Mouse (Mus musculus) bone marrow, adult 2 months (tissue): Measurements from ENCODE around the gene Tgfbr3. TPM values are rescaled to one million over a fixed set of nuclear protein-coding genes. Genes with fewer than 3 reads are reported as not detected.

Experiments used
- H3K27ac ChIP-seq: fragments of 200-500 bp; 2 replicates; pipeline ENCODE4 v1.5.1; 2012; ENCODE audit warnings: low read depth, mild to moderate bottlenecking, control low read depth, inconsistent platforms, low read length; ENCODE audit not compliant: control insufficient read depth, poor library complexity, insufficient read depth
- H3K4me1 ChIP-seq: fragments of 200-500 bp; 2 replicates; pipeline ENCODE4 v1.6.1; 2011; ENCODE audit warnings: low read length; ENCODE audit not compliant: control insufficient read depth, insufficient read depth
- H3K4me3 ChIP-seq: fragments of 200-500 bp; replicated peaks from 2 replicates; pipeline ENCODE3; 2011; ENCODE audit warnings: mild to moderate bottlenecking, low read depth, low read length, control low read depth; ENCODE audit not compliant: control insufficient read depth
- CTCF ChIP-seq: fragments of 200-500 bp; IDR thresholded peaks from 2 replicates; pipeline ENCODE4 v1.5.1; 2011; ENCODE audit warnings: low read length, control low read depth; ENCODE audit not compliant: control insufficient read depth, insufficient read depth
- POLR2A ChIP-seq: fragments of 200-500 bp; IDR thresholded peaks from 2 replicates; pipeline ENCODE4 v1.6.1; 2011; ENCODE audit warnings: low read depth, mild to moderate bottlenecking, control low read depth, low read length, borderline replicate concordance; ENCODE audit not compliant: control insufficient read depth
- WGBS: fragments of 180-500 bp; shearing (Covaris S2); methylation state at CpG from one replicate; pipeline ENCODE4 v1.1.7; 2018; 5-methylcytosine and 5-hydroxymethylcytosine counted together
- polyA plus RNA-seq: library from polyadenylated mRNA; stranded (reverse); fragments of >200 nt; gene quantifications from 2 replicates; pipeline ENCODE4 v1.2.4, GENCODE M21; 2011; ENCODE audit warnings: low replicate concordance; ENCODE audit not compliant: missing spikeins, insufficient read depth, insufficient read length

Tgfbr3 gene
- polyA plus RNA-seq, 1 experiment, result 7.4 TPM

DNA sequence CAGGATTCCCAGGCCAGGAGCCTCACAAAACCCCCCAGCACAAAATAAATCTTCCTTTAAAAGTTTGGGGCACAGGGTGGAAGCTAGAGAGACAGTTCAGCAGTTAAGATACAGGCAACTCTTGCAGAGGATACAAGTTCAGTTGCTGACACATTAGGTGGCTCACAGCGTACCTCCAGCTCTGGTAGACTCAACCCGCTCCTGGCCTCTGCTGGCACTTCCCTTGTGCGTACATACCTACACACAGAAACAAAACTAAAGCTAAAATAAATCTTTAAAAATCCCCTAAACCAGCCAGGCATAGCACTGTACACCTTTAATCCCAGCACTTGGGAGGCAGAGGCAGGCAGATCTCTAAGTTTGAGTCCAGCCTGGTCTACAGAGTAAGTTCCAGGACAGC, 211.1 kb downstream of the Tgfbr3 start:
- Histone ChIP-seq H3K4me1 (no peaks in the 10 kb centered on the region), H3K4me3 (no peak overlapping the region), H3K27ac (no peak overlapping the region)
- 88% methylated on average over 3 of the region's 3 CpGs for WGBS
- TF ChIP-seq CTCF (no peak), POLR2A (no peak)

DNA sequence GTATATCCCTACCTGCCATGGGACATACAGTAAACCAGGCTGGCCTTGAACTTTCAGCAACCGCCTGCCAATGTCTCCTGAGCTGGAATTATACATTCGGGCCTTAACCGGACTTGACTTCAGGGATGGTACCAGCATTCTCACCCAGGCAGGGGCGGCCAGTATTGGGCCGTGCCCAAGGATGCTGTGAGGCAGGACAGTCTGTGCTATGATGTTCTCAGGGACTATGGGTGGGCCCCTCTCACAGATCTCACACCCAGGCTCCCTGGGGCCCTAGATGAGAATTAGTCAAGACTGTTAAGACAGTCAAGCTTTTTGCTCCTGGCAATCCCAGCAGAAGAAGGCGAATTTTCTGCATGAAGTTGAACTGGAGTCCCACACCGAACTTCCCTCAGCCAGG, 211.5 kb downstream of the Tgfbr3 start:
- no peak for TF ChIP-seq POLR2A
- no peak for TF ChIP-seq CTCF
- H3K27ac ChIP-seq, result no peak overlapping the region
- H3K4me1 ChIP-seq, result no peaks in the 10 kb centered on the region
- H3K4me3 ChIP-seq, result no peak overlapping the region
- WGBS, result 87% methylated on average over 7 of the region's 7 CpGs

DNA sequence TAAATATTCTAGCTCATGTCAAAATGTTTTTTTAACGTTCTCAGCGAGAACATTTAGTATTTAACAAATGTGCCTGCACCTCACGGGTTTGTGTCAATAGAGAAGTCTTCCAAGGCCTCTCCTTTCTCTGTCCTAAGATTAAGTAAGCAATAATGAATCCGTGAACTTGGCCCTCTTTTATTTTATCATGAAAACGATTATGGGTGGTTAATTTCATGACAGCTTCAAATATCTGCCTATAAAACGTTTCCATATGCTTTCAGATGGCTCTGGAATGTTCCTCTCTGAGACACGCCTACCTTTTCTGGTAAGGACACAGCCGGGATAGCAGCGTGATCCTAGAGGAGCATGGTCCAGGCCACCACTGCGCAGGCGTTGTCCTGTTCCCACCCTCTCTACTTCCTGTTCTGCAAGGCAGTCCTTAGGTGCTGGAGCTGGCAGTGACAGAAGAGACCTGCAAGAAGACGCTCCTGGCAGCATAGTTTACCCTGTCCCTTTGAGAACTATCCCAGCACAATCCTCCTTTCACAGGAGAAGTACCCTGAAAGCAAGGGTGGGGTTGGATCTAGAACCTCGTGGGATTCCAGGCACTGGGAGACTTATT, 214.3 kb downstream of the Tgfbr3 start:
- WGBS, result 62% methylated on average over 13 of the region's 13 CpGs
- H3K4me1 ChIP-seq, result no peaks in the 10 kb centered on the region
- no peak overlapping the region for H3K4me3 ChIP-seq
- H3K27ac ChIP-seq, result no peak overlapping the region
- TF ChIP-seq POLR2A, result no peak
- no peak for TF ChIP-seq CTCF

DNA sequence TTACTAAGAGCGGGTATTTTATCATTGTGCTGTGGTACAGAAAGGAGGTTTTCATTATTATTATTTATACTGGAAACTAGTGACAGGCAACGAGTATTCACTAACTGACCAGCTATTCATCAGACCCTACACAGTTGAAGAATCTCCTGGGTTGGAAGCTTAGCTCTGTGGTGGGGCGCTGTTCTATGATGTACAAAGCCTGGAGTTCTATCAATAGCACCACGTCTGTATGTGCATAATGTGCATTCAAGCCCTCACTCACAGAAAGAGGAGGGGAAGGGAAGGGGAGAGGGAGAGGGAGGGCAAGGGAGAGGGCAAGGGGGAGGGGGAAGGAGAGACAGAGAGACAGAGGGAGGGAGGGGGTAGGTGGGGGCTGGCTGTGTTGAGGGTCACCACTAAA, 215.1 kb downstream of the Tgfbr3 start:
- 77% methylated on average over 4 of the region's 4 CpGs for WGBS
- Histone ChIP-seq H3K4me3 (no peak overlapping the region), H3K4me1 (no peaks in the 10 kb centered on the region), H3K27ac (no peak overlapping the region)
- TF ChIP-seq CTCF (no peak), POLR2A (no peak)

DNA sequence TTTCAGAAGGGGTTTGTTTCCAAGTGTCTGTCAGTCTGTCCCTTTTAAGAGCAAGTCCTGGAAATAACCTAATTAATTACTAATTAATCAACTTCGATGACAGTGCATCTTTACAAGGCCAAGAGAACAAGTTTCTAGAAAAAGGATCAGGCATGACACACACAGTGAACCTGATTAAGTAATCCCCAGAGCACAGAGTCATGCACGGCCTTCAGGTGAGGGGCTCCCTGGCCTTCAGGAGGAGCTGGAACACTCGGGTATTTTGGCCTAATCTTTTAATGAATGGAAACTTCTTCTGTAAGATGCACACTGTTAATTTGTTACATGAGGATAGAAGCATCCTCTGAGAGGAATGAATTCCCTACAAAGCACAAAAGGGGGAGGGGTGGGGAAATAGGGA, 215.9 kb downstream of the Tgfbr3 start:
- WGBS, result 69% methylated on average over 3 of the region's 3 CpGs
- no peak overlapping the region for H3K27ac ChIP-seq
- H3K4me1 ChIP-seq, result no peaks in the 10 kb centered on the region
- no peak overlapping the region for H3K4me3 ChIP-seq
- TF ChIP-seq POLR2A (no peak), CTCF (no peak)

DNA sequence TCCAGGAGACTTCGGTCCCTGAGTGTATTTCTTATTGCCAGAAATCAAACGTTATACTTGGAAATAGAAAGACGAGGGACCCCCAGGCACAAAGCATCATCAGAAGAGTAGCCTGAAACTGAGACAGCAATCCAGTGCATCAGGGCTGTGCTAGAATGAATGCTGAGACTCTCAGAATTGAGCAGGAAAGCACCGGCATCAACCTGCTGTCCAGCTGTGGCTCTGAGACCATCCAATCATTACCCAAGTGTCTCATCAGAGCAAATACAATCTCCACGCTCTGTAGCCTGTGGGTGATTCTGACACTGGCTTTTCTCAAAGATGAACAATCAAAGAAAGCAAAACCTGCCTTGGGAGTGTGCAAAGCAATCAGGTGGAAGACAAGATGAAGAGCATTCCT, 221.3 kb downstream of the Tgfbr3 start:
- H3K4me3 ChIP-seq, result no peak overlapping the region
- H3K27ac ChIP-seq, result no peak overlapping the region
- H3K4me1 ChIP-seq, result no peaks in the 10 kb centered on the region
- no peak for TF ChIP-seq POLR2A
- no peak for TF ChIP-seq CTCF
- WGBS, result 83% methylated on average over 5 of the region's 5 CpGs

DNA sequence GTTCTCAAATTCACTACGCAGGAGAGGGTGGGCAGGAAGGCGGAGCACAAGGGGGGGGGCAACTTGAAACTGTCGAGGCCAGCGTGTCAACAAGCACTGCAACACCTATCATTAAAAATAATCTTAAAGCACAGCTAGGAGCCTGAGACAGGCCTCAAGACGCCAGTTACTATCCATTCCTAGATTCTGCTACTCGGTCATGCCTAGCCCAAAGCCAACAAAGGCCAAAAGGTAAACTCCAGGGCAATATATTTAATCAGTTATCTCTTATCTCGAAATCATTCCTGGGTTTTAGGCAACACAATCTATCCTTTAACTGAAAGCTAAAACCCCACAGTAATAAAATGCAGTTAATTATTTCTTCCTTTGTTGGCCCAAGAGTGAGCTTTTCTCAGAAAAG, 221.9 kb downstream of the Tgfbr3 start:
- Histone ChIP-seq H3K4me3 (no peak overlapping the region), H3K27ac (no peak overlapping the region), H3K4me1 (no peaks in the 10 kb centered on the region)
- TF ChIP-seq POLR2A, result no peak
- no peak for TF ChIP-seq CTCF
- WGBS, result 71% methylated on average over 7 of the region's 7 CpGs

DNA sequence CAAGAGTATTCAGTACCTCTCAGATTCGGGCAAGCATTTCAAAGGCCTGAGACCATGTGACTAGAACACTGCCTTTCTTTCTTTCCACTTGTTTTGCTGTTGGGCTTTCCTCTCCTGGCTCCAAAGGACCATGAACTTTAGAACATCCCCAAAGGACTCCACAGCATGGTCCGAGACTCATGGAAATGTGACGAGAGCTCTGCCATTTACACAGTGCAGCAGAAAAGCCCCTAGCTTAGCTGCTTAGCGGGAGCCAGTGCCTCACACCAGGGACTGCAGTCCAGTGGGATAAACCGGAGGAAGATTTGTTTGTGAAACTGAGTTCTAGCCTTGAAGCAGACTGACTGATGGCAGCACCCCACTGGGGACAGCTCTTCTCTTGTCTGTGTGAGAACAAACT, 224.5 kb downstream of the Tgfbr3 start:
- H3K4me1 ChIP-seq, result no peaks in the 10 kb centered on the region
- no peak for TF ChIP-seq POLR2A
- TF ChIP-seq CTCF, result no peak
- WGBS, result 90% methylated on average over 5 of the region's 5 CpGs
- H3K4me3 ChIP-seq, result no peak overlapping the region
- H3K27ac ChIP-seq, result no peak overlapping the region
